Mouse (Mus musculus) midbrain, embryonic 15.5 days (tissue): ENCODE measurements around the gene Elfn2. TPM values are rescaled to one million over a fixed set of nuclear protein-coding genes. Genes with fewer than 3 reads are reported as not detected.

Experiments
- ATAC-seq: fragments of 200-750 bp; cut with Nextera tagmentation; replicated peaks from 2 replicates; pipeline ENCODE4 v1.8.0; 2017; ENCODE audit warnings: moderate TSS enrichment
- H3K27ac ChIP-seq: fragments of 300-500 bp; sonication (generic); 2 replicates; pipeline ENCODE4 v1.5.1; 2015; ENCODE audit warnings: mild to moderate bottlenecking, inconsistent platforms
- H3K27me3 ChIP-seq: fragments of 300-500 bp; sonication (generic); replicated peaks from 2 replicates; pipeline ENCODE4 v1.6.1; 2015; ENCODE audit warnings: inconsistent platforms
- H3K36me3 ChIP-seq: fragments of 300-500 bp; sonication (generic); replicated peaks from 2 replicates; pipeline ENCODE4 v1.6.1; 2015; ENCODE audit warnings: inconsistent platforms
- H3K4me1 ChIP-seq: fragments of 300-500 bp; sonication (generic); 2 replicates; pipeline ENCODE4 v1.6.1; 2015; ENCODE audit warnings: inconsistent platforms
- H3K4me2 ChIP-seq: fragments of 300-500 bp; sonication (generic); 2 replicates; pipeline ENCODE4 v1.6.1; 2015; ENCODE audit warnings: inconsistent platforms, mild to moderate bottlenecking, moderate library complexity
- H3K4me3 ChIP-seq: fragments of 300-500 bp; sonication (generic); 2 replicates; pipeline ENCODE4 v1.5.1; 2015; ENCODE audit warnings: mild to moderate bottlenecking, inconsistent platforms
- H3K9ac ChIP-seq: fragments of 300-500 bp; sonication (generic); 2 replicates; pipeline ENCODE4 v1.6.1; 2015; ENCODE audit warnings: mild to moderate bottlenecking, inconsistent platforms
- H3K9me3 ChIP-seq: fragments of 300-500 bp; sonication (generic); 2 replicates; pipeline ENCODE4 v1.6.1; 2016; ENCODE audit warnings: inconsistent platforms
- WGBS: fragments of 180-500 bp; shearing (Covaris S2); methylation state at CpG from one replicate; pipeline ENCODE4 v1.1.7; 2015; ENCODE audit warnings: mixed read lengths; 5-methylcytosine and 5-hydroxymethylcytosine counted together
- polyA plus RNA-seq: library from polyadenylated mRNA; unstranded; fragments of >200 nt; fragmentation: Nextera tagmentation; extraction: Ambion mirVana; gene quantifications from 2 replicates; pipeline ENCODE4 v1.2.1, GENCODE M21; 2015

Gene Elfn2
- polyA plus RNA-seq, 1 experiment from 2014 or later = 11.1 TPM

DNA sequence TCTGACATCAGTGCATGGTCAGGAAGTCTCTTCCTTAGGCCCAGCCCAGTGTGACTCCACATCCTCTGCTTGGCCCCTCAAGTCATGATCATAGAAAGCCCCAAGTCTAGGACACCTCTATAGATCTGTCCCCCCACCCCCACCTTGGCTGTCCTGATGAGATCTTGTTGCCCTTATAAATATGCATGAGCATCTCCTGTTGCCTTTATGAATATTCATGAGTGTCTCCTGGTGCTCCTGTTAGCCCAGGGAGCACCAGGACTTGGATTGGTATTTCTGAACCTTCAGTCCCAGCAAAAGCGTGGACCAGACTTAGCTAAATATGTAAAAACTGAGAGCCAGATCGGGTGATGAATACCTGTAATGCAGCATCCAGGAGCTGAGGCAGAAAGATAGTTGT is 86.2 kb downstream of the Elfn2 start:
- Histone ChIP-seq H3K4me3 (no peak overlapping the region), H3K36me3 (no peaks in the 10 kb centered on the region), H3K27ac (no peak overlapping the region), H3K9me3 (no peaks in the 10 kb centered on the region), H3K9ac (no peak overlapping the region), H3K4me1 (peaks cover 34% of the 10 kb centered on the region), H3K4me2 (no peak overlapping the region), H3K27me3 (no peaks in the 10 kb centered on the region)
- no peak for ATAC-seq
- 53% methylated on average over 2 of the region's 2 CpGs for WGBS

DNA sequence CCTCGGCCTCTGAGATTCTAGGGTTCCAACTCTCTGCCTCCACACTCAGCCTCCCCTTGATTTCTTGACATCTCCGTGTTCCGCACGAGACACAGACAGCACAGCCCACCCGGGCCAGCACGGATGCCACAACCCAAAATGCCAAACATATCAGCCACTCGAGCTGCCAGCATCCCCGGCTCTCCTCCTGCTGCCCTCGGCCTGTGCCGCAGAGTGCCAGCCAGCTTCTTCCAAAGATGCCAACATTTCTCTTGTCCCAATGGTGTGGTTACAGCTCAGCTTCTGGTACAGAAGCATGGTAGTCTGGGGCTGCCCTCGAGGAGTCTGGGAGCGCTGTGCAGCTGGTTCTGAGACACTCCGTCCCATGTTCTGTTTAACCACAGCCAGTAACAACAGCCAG is 92.3 kb downstream of the Elfn2 start:
- Histone ChIP-seq H3K9ac (no peak overlapping the region), H3K36me3 (no peaks in the 10 kb centered on the region), H3K4me1 (peaks cover 8% of the 10 kb centered on the region), H3K9me3 (no peaks in the 10 kb centered on the region), H3K27me3 (no peaks in the 10 kb centered on the region), H3K4me3 (no peak overlapping the region), H3K4me2 (no peak overlapping the region), H3K27ac (no peak overlapping the region)
- 89% methylated on average over 13 of the region's 13 CpGs for WGBS
- no peak for ATAC-seq

DNA sequence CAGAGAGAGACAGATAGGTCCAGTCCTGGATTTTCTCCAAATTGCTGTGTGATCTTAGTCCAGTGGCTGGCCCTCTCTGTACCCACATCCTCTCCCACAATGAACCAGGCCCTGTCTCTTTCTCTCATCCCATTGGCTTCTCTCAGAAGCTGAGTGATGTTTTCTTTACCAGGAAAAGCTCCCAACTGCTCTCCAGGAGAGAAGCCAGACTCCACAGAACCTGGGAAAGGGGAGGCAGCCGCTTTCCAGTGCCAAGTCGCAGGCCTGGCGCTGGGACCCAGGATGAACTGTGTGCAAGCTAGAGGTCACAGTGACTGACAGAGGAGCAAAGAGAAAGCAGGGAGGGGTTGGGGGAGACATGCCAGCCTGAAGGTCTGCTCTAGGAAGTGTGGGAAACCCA is 93.6 kb downstream of the Elfn2 start:
- H3K9ac ChIP-seq = no peak overlapping the region
- no peaks in the 10 kb centered on the region for H3K9me3 ChIP-seq
- H3K4me2 ChIP-seq = no peak overlapping the region
- H3K36me3 ChIP-seq = no peaks in the 10 kb centered on the region
- ATAC-seq = no peak
- H3K4me3 ChIP-seq = no peak overlapping the region
- H3K4me1 ChIP-seq = peaks cover 8% of the 10 kb centered on the region
- 80% methylated on average over 3 of the region's 3 CpGs for WGBS
- H3K27me3 ChIP-seq = 0 out of 2 replicates have a peak, but pooled peaks cover 4% of the 10 kb centered on the region
- H3K27ac ChIP-seq = 0 out of 2 replicates have a peak overlapping the region, but pooled peaks have one; percentile 42

DNA sequence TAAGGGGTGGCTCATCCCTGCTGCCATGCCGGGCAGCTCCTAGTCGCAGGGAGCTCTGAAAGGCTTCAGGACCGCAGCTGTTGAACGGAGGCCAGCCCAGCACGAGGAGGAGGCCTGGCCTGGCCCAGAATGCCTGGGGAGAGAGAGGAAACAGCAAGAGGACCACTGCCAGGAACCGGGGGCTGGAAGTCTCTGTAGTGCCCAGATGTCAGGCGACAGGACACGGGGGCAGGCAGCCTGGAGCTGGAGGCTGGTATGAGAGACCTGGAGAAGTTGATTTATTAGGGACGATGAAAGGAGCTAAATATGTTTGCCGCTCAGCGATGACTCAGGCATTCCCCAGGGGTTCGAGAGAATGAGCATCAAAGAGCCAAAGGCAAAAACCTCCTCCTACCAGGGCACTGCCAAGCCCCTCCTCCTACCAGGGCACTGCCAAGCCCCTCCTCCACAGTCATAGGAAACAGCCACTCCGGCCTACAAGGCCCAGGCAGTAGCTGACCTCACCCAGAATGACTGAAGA is 94.1 kb downstream of the Elfn2 start:
- ATAC-seq = peak; percentile 67
- no peak overlapping the region for H3K9ac ChIP-seq
- peaks cover 8% of the 10 kb centered on the region for H3K4me1 ChIP-seq
- no peak overlapping the region for H3K4me2 ChIP-seq
- H3K27me3 ChIP-seq = 0 out of 2 replicates have a peak, but pooled peaks cover 4% of the 10 kb centered on the region
- peak overlapping the region; percentile 42; the same call in 1 of the 2 replicates for H3K27ac ChIP-seq
- no peaks in the 10 kb centered on the region for H3K36me3 ChIP-seq
- H3K4me3 ChIP-seq = no peak overlapping the region
- no peaks in the 10 kb centered on the region for H3K9me3 ChIP-seq
- WGBS = 52% methylated on average over 13 of the region's 13 CpGs

DNA sequence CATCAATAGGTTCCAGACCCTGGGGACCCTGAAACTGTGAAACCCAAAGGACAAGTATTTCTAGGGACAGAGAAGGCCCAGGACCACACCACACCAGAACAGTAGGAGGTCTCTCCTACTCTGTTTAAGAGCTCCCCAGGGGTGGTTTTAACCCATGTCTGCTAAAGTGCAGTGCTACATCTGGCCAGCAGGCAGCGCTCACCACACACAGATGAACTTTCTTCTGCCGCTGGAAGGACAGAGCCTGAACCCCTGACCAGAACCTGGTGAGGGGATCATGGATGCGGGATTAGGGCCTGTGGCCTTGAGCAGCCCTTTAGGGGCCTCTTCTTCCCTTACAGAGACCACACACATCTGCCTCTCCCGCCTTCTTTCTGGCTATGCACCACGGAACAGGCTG is 95.1 kb downstream of the Elfn2 start:
- Histone ChIP-seq H3K27ac (no peak overlapping the region), H3K9me3 (no peaks in the 10 kb centered on the region), H3K36me3 (no peaks in the 10 kb centered on the region), H3K27me3 (0 out of 2 replicates have a peak, but pooled peaks cover 4% of the 10 kb centered on the region), H3K9ac (no peak overlapping the region), H3K4me2 (no peak overlapping the region), H3K4me3 (no peak overlapping the region), H3K4me1 (peaks cover 8% of the 10 kb centered on the region)
- 13% methylated on average over 5 of the region's 5 CpGs for WGBS
- peak; percentile 61 for ATAC-seq

Other genes starting within 250 kb of the Elfn2 start
- gene Il2rb, start 223.5 kb downstream of the Elfn2 start, polyA plus RNA-seq = 0.05 TPM in 1 of 2 replicates, not detected in the other
- gene C1qtnf6, start 187.4 kb downstream of the Elfn2 start, polyA plus RNA-seq = 6.6 and 7.5 TPM in 2 replicates
- 0.31 and 0.56 TPM in 2 replicates for gene Sstr3, start 174.1 kb downstream of the Elfn2 start, polyA plus RNA-seq
- 7.4 and 8.4 TPM in 2 replicates for gene Rac2, start 146.0 kb downstream of the Elfn2 start, polyA plus RNA-seq
- gene Cyth4, start 121.7 kb downstream of the Elfn2 start, polyA plus RNA-seq = 5.6 and 6.4 TPM in 2 replicates
- gene Mfng, start 54.7 kb upstream of the Elfn2 start, polyA plus RNA-seq = 27.1 and 30.1 TPM in 2 replicates
- 2.1 and 2.3 TPM in 2 replicates for gene Card10, start 84.3 kb upstream of the Elfn2 start, polyA plus RNA-seq
- 13.1 and 15.7 TPM in 2 replicates for gene Cdc42ep1, start 123.9 kb upstream of the Elfn2 start, polyA plus RNA-seq
- gene Lgals2, start 136.8 kb upstream of the Elfn2 start, polyA plus RNA-seq = 0.31 TPM in 1 of 2 replicates, not detected in the other
- gene Gga1, start 158.4 kb upstream of the Elfn2 start, polyA plus RNA-seq = 50.7 and 50.8 TPM in 2 replicates
- gene Gm49510, start 180.9 kb upstream of the Elfn2 start, polyA plus RNA-seq = not detected in 2 replicates
- gene Sh3bp1, start 181.0 kb upstream of the Elfn2 start, polyA plus RNA-seq = 3.6 and 4.2 TPM in 2 replicates
- 112 and 125 TPM in 2 replicates for gene Pdxp, start 195.1 kb upstream of the Elfn2 start, polyA plus RNA-seq
- gene Lgals1, start 208.0 kb upstream of the Elfn2 start, polyA plus RNA-seq = 80.4 and 93.5 TPM in 2 replicates
- gene Nol12, start 216.2 kb upstream of the Elfn2 start, polyA plus RNA-seq = 62.5 and 65.8 TPM in 2 replicates
- gene Triobp, start 229.0 kb upstream of the Elfn2 start, polyA plus RNA-seq = 51.7 and 55.5 TPM in 2 replicates